Mouse (Mus musculus) kidney, adult 2 months (tissue): ENCODE measurements around the gene Ralgapa2.

Experiments
- CTCF ChIP-seq: fragments of 200-500 bp; conservative IDR thresholded peaks from 2 replicates; pipeline ENCODE4 v1.5.1; 2011; ENCODE audit warnings: low read depth, mild to moderate bottlenecking, control low read depth, low read length, moderate library complexity, mixed read lengths; ENCODE audit not compliant: insufficient read depth, insufficient read length
- POLR2A ChIP-seq: fragments of 200-500 bp; IDR thresholded peaks from one replicate; pipeline ENCODE4 v1.6.1; 2011; ENCODE audit warnings: low read depth, low read length, control low read depth

DNA sequence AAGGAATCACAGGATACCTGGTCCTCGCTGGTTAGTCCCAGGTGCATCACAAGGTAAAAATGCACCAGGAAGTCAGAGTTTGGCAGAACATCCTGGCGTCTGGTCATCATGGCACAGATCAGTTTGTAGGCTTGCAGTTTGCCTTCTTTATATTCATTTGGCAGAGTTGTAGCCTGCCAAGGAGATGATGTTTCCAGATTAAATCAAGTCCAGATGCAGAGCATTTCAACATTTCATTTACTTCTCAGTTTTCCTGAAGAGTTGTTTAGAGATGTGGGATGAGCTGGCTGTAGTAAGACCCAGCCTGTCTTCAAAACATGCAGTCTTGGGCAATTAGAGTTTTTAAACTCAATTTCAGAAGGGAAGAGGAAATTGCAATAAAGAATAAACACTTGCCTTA, 124.9 kb downstream of the Ralgapa2 start:
- TF ChIP-seq CTCF (no peak), POLR2A (no peak)
